Mouse (Mus musculus) splenic B cell, adult 2 months (primary cell): Measurements from ENCODE around the gene Bicd2.

Source experiments
- DNase-seq: peaks from one replicate; pipeline ENCODE4 v3.0.0-alpha.2; 2011; ENCODE audit warnings: low read depth, low spot score
- H3K27me3 ChIP-seq: 2 replicates; pipeline ENCODE4 v1.6.1; 2012; ENCODE audit warnings: mild to moderate bottlenecking, low read length, moderate library complexity, mixed read lengths; ENCODE audit not compliant: control insufficient read depth, poor library complexity, insufficient read depth, severe bottlenecking
- H3K36me3 ChIP-seq: 2 replicates; pipeline ENCODE4 v1.6.1; 2012; ENCODE audit warnings: mild to moderate bottlenecking, low read length, moderate library complexity, mixed read lengths; ENCODE audit not compliant: control insufficient read depth, poor library complexity, insufficient read depth, severe bottlenecking

The Bicd2 gene

DNA sequence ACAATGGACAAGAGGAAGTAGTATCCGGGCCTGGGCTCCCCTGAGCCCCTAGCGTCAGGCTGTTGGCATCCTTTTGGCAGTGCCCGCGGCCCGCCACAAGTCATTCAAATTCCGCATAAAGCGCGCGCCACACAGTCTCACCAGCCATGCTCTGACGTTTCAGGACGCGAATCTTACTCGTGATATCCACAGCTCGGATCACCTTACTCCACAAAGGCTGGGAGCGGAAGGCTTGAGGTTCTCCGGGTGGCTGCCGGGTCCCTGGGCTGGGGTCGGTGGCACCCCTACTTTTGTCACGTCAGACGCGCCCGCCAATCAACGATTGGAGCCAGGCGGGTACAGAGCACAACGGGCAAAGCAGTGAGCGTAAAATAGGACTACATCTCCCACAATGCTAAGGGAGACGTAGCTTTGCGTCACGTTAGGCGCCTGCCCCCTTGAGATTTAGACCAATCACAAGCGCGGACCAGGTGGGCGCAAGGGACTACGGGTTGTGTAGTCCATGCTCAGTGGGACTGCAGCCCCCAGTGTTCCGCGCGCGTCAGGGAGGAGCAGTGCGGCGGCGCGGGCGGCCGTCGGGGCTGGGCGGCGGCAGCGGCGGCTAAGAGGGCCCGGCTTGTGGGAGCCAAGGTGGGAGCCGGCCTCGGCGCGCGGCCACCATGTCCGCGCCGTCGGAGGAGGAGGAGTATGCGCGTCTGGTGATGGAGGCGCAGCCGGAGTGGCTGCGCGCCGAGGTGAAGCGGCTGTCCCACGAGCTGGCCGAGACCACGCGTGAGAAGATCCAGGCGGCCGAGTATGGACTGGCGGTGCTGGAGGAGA, at the start of gene Bicd2:
TSS of gene Bicd2 (plus strand) at position 574 of the 819 bp plus-strand sequence.
- Histone ChIP-seq H3K27me3 (no peaks in the 10 kb centered on the region), H3K36me3 (no peaks in the 10 kb centered on the region)
- peak; percentile 98 for DNase-seq

DNA sequence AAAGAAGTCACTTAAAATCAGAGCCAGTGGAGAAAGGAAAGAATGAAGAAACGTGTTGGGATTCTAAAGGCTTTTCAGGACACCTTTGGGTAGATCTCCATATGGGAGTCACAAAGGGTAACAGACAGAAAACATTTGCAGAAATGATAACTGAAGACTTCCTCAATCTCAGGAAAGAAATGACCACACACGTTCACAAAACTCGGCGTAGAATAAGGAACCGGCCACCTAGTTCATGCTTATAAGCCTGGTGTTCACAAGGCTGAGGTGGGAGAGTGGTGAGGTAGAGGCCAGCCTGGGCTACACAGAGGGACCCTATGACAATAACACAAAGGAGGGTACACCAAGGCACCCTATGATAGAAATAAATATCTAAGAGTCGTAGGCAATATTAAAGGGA, 49.4 kb upstream of the Bicd2 start:
- H3K27me3 ChIP-seq = no peaks in the 10 kb centered on the region
- DNase-seq = peak; percentile 61
- H3K36me3 ChIP-seq = peaks cover 20% of the 10 kb centered on the region

DNA sequence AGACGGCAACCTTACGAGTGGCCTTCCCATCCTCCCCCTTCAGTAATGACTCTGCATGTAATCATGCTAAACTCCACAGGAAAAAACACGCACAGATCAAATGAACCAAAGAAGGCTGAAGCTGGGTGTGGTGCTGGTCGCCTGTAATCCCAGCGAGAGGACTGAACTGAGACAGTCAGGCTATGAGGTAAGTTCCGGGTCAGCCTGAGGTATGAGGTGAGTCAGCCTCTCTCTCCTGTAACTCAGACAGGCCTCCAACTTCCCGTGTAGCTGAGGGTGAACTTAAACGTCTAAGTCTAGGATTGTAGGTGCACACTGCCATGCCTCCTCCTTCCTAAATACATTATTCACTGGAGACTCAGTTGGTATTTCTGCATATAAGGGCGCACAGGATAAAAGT, 47.3 kb upstream of the Bicd2 start:
- Histone ChIP-seq H3K27me3 (no peaks in the 10 kb centered on the region), H3K36me3 (peaks cover 14% of the 10 kb centered on the region)
- no peak for DNase-seq

DNA sequence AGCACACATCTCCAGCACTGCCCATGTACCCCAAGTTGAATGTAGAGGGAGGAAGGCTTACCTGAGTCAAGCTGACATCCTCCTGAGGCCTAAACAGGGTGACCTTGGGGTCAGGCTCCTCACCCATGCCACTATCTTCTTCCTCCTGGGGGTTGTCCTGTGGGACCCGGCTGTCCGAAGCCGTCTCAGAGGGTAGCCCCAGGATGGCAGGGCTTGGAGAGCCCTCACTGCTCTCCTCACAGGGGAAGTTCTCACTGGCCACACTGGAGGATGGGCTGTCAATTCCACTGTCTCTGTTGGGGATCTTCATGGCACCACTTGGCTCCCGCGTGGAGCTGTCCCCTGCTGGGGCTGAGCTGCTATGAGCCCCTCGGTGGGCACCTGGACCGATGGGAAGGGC, 45.1 kb upstream of the Bicd2 start:
- DNase-seq = no peak
- H3K27me3 ChIP-seq = no peaks in the 10 kb centered on the region
- peaks cover 11% of the 10 kb centered on the region; the same call in 1 of the 2 replicates for H3K36me3 ChIP-seq

DNA sequence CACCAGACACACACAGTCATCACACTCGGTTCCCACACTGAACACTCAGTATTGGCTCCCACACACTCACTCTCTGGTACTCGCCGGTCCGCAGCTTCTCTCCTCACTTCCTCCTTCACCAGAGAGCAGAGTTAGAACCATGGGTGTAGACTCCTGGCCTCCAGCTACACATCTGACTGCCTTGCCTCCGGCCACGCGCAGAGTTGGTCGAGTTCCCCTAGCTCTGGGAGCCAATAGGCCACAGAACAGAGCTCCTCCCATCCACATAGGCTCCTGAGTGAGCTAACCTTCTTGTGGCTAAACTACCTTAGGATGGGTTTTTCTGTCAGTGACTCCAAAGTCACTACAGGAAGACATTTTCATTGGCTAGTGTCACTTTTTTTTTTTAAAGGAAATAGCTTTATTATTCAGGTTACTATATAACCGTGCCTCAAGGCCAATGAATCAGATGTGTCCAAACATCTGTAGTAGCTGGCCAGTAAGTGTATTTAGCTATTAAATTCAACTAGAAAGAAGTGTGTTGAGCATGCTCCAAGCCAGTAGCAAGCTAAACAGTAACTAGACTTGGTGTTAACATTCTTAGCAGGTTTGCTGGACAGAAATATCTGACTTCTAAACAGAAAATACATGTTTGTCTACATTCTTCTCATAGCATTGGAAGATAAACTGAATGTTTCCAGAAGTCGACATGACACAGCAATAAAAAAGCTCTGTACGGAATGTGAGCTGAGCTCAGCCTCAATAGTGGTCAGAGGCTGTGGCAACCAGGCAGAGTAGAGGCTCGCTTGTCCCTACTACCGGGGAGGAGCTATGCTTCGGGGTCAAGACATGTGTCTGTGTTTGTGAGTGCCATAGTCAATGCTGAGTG, 42.6 kb upstream of the Bicd2 start:
- Histone ChIP-seq H3K36me3 (peaks cover 7% of the 10 kb centered on the region), H3K27me3 (no peaks in the 10 kb centered on the region)
- DNase-seq = peak; percentile 79

DNA sequence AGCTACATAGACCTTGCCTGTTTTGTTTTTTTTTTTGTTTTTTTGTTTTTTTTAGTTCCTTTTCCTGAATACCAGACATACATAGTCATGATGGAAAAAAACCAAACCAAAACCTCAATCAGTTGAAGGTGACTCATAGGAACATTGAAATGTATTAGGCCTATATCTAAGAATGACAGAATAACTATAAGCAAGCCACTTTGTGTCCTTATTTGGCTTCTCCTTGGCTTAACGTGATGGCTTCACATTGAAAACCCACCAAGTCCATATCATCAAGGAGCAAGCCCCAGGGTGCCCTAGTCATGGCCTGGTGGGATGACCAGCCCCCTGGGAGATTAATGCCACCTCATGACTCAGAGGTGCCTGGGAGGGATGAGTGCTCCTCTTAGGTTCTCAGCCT, 40.6 kb upstream of the Bicd2 start:
- no peak for DNase-seq
- no peaks in the 10 kb centered on the region for H3K27me3 ChIP-seq
- peaks cover 5% of the 10 kb centered on the region for H3K36me3 ChIP-seq

DNA sequence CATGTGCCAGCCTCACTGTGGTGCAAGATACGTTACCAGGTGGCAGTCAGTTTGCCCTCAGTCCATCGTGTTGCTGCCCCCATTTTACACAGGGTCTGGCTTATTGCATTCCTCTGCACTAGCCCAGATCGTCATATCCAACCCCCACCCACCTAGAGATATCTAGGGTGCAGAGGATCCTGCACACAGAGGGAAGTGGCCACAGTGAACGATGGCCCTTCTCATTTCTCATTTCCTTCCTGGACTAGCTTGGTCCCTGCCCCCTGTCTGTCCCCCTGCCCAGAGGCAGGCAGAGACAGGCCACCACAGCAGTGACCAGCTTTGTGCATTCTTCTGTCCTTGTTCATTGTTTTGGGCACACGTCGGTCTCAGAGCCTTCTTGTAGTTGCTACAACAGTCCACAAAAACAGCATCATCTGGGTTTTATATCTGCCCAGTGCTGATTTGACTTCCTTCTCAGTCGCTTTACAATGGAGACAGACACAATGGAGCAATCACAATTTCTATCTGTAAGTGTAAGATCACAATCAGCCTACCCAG, 34.5 kb upstream of the Bicd2 start:
- H3K27me3 ChIP-seq = no peaks in the 10 kb centered on the region
- H3K36me3 ChIP-seq = no peaks in the 10 kb centered on the region
- peak; percentile 19 for DNase-seq

DNA sequence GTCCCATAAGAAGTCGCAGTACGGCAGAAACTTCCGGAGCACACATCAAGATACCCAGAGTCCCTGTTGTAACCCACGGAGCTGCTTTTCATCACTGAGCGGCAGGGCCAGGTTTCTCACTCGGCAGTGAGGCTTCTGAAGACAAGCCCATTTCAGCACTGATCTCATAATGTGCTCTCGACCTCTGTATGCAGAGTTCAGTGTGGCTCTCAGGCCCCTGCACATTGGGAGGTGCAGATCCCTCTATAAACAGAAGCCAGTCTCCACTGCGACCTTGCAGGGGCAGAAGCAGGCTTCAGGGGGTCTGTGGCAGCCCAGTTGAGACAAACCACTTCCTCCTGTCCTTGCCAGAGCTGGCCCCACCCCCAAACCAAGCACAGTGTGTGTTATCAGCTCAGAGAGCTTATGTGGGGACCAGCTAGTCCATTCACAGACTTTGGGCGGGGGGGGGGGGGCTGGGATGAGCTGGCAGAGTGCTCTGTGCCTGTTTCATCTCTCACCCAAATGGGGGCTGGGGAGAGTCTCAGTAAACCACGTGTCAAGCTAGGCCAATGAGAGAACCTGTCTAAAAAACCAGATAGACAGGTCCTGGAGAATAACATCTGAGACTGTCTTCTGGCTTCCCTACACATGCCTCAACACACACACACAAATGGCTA, 33.9 kb upstream of the Bicd2 start:
- no peaks in the 10 kb centered on the region for H3K36me3 ChIP-seq
- peak; percentile 69 for DNase-seq
- no peaks in the 10 kb centered on the region for H3K27me3 ChIP-seq

DNA sequence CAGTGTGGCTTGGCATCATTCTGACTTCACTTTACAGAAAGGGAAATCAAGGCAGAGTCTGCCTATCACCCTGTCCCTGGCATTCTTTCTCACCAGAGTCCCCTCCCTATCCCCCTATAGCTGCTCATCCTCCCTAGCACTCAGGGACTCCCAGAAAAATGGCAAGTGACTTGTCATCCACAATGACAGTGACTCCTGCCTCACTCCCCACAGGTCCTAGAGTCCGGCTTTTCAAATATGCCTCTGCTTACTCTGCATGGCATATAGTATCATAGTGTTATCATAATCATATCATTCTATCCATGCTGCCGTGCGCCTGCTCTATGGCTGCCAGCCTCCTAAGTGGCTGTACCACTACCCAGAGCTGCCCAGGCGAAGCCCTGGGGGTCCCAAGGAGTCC, 33.2 kb upstream of the Bicd2 start:
- DNase-seq = peak; percentile 31
- no peaks in the 10 kb centered on the region for H3K36me3 ChIP-seq
- H3K27me3 ChIP-seq = no peaks in the 10 kb centered on the region

DNA sequence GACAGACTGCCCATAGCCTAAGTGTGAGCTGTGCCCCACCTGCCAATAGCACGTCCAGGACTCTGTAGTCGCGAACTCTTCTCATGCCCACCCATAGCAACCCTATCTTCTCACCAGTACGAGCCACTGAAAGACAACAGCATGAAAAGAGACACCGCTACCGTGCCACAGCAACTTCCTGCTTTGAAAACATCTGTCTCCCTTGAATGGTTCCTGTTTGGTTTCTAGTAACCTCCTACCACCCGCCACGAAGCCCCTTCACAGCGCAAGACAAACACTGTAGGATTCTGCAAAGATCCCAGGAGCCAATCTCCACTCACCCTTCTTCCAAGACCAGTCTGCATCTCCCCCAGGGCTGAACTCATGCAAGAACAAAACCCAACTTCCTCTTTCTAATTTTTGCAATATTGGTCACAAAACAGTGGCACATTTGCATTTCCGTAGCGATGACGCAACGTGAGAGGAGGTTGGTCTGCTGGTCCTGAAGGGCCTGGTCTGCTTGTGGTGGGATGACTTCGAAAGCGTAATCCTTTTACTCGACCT, 32.5 kb upstream of the Bicd2 start:
- Histone ChIP-seq H3K27me3 (no peaks in the 10 kb centered on the region), H3K36me3 (no peaks in the 10 kb centered on the region)
- peak; percentile 95 for DNase-seq

DNA sequence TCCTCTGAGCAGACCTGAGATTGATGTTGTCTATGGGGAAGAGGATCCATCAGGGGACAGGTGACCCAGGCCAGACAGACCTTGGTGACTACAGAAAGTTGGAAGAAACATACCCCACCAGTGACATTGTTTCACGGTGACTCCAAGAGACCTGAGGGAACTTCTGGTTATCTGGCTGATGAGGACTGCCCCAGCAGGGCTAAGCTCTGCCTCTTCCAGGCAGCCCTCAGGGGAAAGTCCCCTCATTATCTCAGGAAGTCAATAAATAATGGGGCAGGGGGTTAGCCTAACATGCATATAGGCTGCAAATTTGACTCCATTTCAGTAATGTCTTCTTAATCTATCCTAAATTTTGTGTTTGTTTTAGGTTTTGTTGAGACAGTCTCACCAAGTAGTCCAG, 31.9 kb upstream of the Bicd2 start:
- DNase-seq = no peak
- H3K27me3 ChIP-seq = no peaks in the 10 kb centered on the region
- no peaks in the 10 kb centered on the region for H3K36me3 ChIP-seq

DNA sequence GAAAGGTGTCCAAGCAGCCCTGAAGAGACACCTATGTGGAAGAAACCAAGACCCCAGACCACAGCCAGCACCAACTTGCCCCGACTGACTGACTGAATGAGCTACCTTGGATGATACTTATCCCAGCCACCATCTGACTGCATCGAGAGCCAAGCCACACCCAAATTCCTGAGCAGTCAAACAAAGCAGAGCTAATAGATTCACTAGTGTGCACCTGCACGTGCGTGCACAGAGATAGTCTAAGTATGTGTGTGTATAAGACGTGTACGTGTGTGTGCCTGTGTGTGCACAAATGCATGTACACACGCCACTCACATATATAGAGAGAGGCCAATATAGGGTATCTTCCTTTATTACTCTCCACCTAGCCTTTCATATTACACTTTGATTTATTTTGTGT, 29.7 kb upstream of the Bicd2 start:
- Histone ChIP-seq H3K27me3 (no peaks in the 10 kb centered on the region), H3K36me3 (no peaks in the 10 kb centered on the region)
- no peak for DNase-seq

DNA sequence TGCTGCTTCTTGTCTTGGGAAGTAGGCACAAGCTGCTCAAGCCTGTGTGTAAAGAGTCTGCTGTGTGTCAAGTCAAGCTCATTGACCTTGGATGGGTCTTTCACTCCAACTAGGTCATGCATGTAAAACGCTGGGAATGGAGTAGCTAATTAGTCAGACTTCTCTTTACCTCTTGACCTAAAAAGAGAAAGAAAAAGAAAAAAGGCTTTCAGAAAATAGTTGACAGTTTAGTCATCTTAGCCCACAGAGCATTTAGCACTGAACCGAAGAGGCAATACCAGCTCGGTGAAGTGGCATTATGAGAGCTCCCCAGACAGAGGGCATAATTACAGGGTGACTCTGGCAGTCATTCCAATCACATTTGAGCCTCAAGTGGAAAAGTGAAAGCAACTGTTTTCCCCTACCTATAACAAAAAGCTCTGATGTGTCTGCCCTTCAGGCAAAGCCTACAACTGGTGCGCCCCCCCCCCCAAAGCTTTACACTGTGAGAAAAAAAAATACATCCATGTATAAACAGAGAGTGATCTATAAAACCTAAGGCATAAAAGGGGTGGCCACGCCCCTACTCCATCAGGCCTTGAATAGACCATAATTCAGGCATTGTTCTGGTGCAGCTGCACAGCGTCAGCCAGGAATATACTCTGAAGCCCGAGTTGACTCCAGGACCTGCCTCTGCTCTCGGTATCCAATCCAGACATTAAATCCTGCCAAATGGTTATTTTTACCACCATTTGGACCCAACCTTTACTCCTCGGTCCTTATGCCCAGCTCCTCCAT, 24.8 kb upstream of the Bicd2 start:
- Histone ChIP-seq H3K36me3 (no peaks in the 10 kb centered on the region), H3K27me3 (no peaks in the 10 kb centered on the region)
- DNase-seq = no peak

DNA sequence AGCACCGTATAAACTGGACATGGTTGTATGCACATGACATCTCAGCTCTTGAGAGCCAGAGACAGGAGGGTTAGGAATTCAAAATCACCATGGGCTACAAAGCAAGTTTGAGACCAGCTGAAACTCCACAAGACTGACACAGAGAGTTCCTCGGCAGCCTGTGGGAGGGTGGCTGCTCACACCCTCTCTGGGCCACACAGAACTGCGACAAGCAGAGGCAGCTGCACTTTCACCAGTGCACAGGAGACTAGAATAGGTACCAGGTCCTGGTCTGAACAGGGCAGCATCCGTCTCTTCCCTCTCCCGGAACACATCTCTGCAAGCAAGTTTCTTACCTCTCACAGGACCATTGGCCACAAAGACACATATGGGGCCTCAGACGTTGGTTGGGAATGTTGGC, 23.9 kb upstream of the Bicd2 start:
- no peaks in the 10 kb centered on the region for H3K27me3 ChIP-seq
- DNase-seq = no peak
- H3K36me3 ChIP-seq = no peaks in the 10 kb centered on the region
